Mouse (Mus musculus) heart, embryonic 13.5 days (tissue): ENCODE data around the gene Rab31. TPM values are rescaled to one million over a fixed set of nuclear protein-coding genes. Genes with fewer than 3 reads are reported as not detected.
A peak's percentile ranks its signal among the peaks of the same experiment; 100 is the strongest.

Experiments used
- ATAC-seq: fragments of 200-750 bp; cut with Nextera tagmentation; 2 replicates; pipeline ENCODE4 v1.8.0; 2017; ENCODE audit warnings: moderate TSS enrichment; ENCODE audit not compliant: insufficient number of reproducible peaks, low FRiP score, low TSS enrichment; ENCODE audit errors: extremely low read depth
- H3K27ac ChIP-seq: fragments of 300-500 bp; sonication (generic); replicated peaks from 2 replicates; pipeline ENCODE4 v1.5.1; 2015; ENCODE audit warnings: moderate library complexity, mild to moderate bottlenecking, inconsistent platforms
- H3K27me3 ChIP-seq: fragments of 300-500 bp; sonication (generic); replicated peaks from 2 replicates; pipeline ENCODE4 v1.6.1; 2015; ENCODE audit warnings: mild to moderate bottlenecking, inconsistent platforms
- H3K36me3 ChIP-seq: fragments of 300-500 bp; sonication (generic); 2 replicates; pipeline ENCODE4 v1.6.1; 2015; ENCODE audit warnings: mild to moderate bottlenecking, inconsistent platforms
- H3K4me1 ChIP-seq: fragments of 300-500 bp; sonication (generic); 2 replicates; pipeline ENCODE4 v1.6.1; 2015; ENCODE audit warnings: inconsistent platforms
- H3K4me2 ChIP-seq: fragments of 300-500 bp; sonication (generic); 2 replicates; pipeline ENCODE4 v1.6.1; 2015; ENCODE audit warnings: inconsistent platforms, mild to moderate bottlenecking, moderate library complexity
- H3K4me3 ChIP-seq: fragments of 300-500 bp; sonication (generic); 2 replicates; pipeline ENCODE4 v1.5.1; 2015; ENCODE audit warnings: moderate library complexity, mild to moderate bottlenecking, inconsistent platforms
- H3K9ac ChIP-seq: fragments of 300-500 bp; sonication (generic); 2 replicates; pipeline ENCODE4 v1.6.1; 2015; ENCODE audit warnings: inconsistent platforms, mild to moderate bottlenecking, moderate library complexity
- H3K9me3 ChIP-seq: fragments of 300-500 bp; sonication (generic); 2 replicates; pipeline ENCODE4 v1.6.1; 2016; ENCODE audit warnings: inconsistent platforms
- WGBS: fragments of 180-500 bp; shearing (Covaris S2); methylation state at CpG from one replicate; pipeline ENCODE4 v1.1.7; 2015; ENCODE audit warnings: mixed read lengths; 5-methylcytosine and 5-hydroxymethylcytosine counted together
- polyA plus RNA-seq: library from polyadenylated mRNA; unstranded; fragments of >200 nt; fragmentation: Nextera tagmentation; extraction: Ambion mirVana; gene quantifications from 2 replicates; pipeline ENCODE4 v1.2.1, GENCODE M21; 2015

The Rab31 gene
- polyA plus RNA-seq, 1 experiment from 2014 or later: 23.9 TPM

DNA sequence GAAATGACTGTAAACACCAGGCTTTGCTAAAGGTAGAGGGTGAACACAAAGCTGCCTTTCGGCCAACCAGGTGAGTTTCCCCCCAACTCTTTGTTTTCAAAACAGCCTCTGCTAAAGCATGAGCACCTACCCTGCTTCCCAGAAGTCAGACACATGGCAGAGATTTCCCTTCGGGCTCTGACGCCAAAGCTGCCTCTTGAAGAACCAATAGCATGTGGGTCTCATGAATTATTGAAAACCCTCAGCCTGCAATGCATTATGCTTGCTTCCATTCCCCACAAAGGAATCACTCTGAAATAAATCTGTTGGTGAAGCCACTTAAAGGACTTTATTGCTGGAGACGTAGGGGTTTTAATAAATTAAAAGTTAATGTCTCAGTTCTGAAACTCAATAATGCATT is 72.5 kb downstream of the Rab31 start:
- Histone ChIP-seq H3K36me3 (peaks cover 13% of the 10 kb centered on the region), H3K4me1 (peaks cover 24% of the 10 kb centered on the region), H3K27me3 (no peaks in the 10 kb centered on the region), H3K4me3 (no peak overlapping the region), H3K9ac (no peak overlapping the region), H3K4me2 (no peak overlapping the region), H3K27ac (no peak overlapping the region), H3K9me3 (no peaks in the 10 kb centered on the region)
- no peak for ATAC-seq
- 79% methylated on average over 4 of the region's 4 CpGs for WGBS

DNA sequence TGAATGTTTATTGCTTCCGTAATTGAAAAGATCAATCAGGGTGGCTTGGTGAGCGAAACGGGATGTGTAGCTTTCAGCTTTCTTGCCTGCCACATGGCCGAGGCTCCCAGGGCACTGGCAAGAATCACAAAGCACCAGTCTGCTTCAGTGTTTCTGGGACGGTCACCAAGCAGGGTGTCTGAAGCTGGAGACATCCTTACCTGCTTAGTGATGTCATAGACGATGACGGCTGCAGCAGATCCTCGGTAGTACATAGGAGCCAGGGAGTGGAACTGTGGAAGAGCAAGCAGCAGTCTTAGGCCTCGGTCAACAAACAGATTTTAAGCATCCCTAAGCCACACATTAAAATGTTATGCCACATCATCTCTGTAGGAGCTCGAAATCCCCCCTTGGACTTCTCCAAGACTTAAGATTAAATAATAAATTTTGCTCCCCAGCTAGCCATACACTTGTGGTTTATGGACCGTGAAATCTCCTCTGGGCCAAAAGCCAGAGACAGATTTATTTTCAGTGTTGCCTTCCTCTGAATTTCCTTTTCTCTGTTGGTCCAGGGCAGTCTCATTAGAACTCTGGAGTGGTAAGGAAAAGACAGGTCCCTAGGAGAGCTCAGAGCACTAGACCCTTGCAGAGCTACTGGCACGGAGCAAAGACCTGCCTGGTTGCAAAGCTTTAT is 74.6 kb downstream of the Rab31 start:
- ATAC-seq: no peak
- H3K4me3 ChIP-seq: no peak overlapping the region
- H3K27me3 ChIP-seq: no peaks in the 10 kb centered on the region
- no peak overlapping the region for H3K27ac ChIP-seq
- WGBS: 82% methylated on average over 12 of the region's 12 CpGs
- peaks cover 20% of the 10 kb centered on the region for H3K4me1 ChIP-seq
- no peak overlapping the region for H3K4me2 ChIP-seq
- H3K9me3 ChIP-seq: no peaks in the 10 kb centered on the region; the same call in 1 of the 2 replicates
- no peak overlapping the region for H3K9ac ChIP-seq
- peaks cover 19% of the 10 kb centered on the region for H3K36me3 ChIP-seq

DNA sequence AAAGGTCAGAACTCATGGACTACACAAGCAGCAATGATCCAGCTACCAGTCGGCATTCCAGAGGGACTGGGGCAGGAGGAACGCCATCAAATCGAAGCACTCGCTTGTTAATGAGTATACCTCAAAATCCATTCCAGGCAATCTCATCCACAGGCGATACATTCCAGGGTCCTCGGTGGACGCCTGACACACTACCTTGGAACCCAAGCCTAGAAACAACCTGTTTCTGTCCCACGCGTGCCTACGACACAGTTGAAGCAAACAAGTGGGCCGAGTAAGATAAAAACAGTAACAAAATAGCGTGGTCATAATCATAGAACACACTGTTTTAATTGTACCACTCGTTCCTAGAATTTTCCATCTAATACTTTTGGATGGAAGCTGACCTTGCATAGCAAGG is 75.6 kb downstream of the Rab31 start:
- Histone ChIP-seq H3K27ac (no peak overlapping the region), H3K27me3 (no peaks in the 10 kb centered on the region), H3K4me2 (no peak overlapping the region), H3K9ac (no peak overlapping the region), H3K36me3 (peaks cover 19% of the 10 kb centered on the region), H3K4me1 (peaks cover 11% of the 10 kb centered on the region), H3K9me3 (no peaks in the 10 kb centered on the region; the same call in 1 of the 2 replicates), H3K4me3 (no peak overlapping the region)
- ATAC-seq: no peak
- 85% methylated on average over 13 of the region's 13 CpGs for WGBS

GRCm38 (mm10) chr17:65692276-65692675 is 80.3 kb downstream of the Rab31 start:
- Histone ChIP-seq H3K4me1 (peaks cover 4% of the 10 kb centered on the region; the same call in 1 of the 2 replicates), H3K9ac (no peak overlapping the region), H3K4me2 (no peak overlapping the region), H3K9me3 (no peaks in the 10 kb centered on the region; the same call in 1 of the 2 replicates), H3K36me3 (peaks cover 31% of the 10 kb centered on the region), H3K4me3 (no peak overlapping the region), H3K27ac (no peak overlapping the region), H3K27me3 (no peaks in the 10 kb centered on the region)
- 75% methylated on average over 4 of the region's 4 CpGs for WGBS
- ATAC-seq: no peak

DNA sequence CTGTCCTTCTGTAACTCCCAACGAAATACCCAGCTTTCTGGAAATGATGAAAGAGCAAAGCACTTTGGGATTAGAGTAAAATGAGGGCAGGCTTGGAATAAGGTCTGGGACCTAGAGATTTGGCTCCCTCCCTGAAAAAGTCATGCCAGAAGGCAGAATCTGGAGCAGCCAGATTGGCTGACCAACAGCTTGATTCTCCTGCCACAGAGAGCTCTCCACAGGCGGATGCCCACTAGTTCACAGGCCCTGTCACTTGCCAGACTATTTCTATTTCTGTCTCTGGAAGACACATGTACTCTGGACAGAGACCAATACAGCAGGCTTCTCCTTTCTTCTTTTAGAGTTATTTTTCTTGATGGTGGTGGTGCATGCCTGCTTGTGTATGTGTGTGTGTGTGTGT is 88.8 kb downstream of the Rab31 start:
- Histone ChIP-seq H3K27me3 (no peaks in the 10 kb centered on the region), H3K4me3 (no peak overlapping the region), H3K4me2 (no peak overlapping the region), H3K9ac (no peak overlapping the region), H3K27ac (peak overlapping the region; percentile 65), H3K36me3 (no peaks in the 10 kb centered on the region), H3K4me1 (peaks cover 26% of the 10 kb centered on the region), H3K9me3 (no peaks in the 10 kb centered on the region)
- 60% methylated on average over 2 of the region's 2 CpGs for WGBS
- ATAC-seq: no peak

- Histone ChIP-seq H3K27ac (peak overlapping the region; percentile 65), H3K4me2 (no peak overlapping the region), H3K9ac (no peak overlapping the region), H3K36me3 (no peaks in the 10 kb centered on the region), H3K4me1 (peaks cover 26% of the 10 kb centered on the region), H3K27me3 (no peaks in the 10 kb centered on the region), H3K9me3 (no peaks in the 10 kb centered on the region), H3K4me3 (no peak overlapping the region)
- 54% methylated on average over 3 of the region's 3 CpGs for WGBS
- ATAC-seq: no peak
Measured at GRCm38 (mm10) chr17:65683316-65683715, 89.2 kb downstream of the Rab31 start.

DNA sequence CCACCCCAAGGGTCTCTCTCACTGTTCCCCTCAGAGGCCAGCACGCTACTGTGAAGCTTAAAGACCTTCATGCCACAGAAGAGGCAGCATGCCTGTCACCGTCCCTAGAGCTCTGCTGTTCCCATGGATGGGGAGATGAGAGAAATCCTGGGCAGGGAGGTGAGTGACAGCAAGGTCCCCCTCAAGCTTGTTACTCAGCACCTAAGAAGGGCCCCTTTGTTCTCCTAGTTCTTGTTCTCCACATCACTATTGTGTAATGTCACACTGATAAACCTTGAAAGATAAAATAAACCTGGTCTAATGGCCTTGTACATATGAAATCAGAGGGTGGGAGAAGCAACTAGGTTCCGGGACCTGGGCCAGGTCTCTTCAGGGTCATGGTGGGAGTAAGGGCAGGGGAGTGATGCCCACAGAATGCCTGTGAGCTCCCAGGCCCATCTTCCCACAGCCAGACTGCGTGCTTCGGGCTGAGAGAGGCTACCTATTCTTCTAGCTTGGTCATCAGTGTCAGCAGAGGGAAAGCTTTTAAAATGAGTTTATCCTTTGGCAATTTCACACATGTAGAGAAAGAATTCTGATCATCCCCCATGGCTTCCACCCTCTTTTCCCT is 90.4 kb downstream of the Rab31 start:
- H3K27ac ChIP-seq: no peak overlapping the region
- no peak overlapping the region for H3K4me3 ChIP-seq
- no peaks in the 10 kb centered on the region for H3K36me3 ChIP-seq
- H3K4me1 ChIP-seq: peaks cover 26% of the 10 kb centered on the region
- 65% methylated on average over 5 of the region's 5 CpGs for WGBS
- no peaks in the 10 kb centered on the region for H3K27me3 ChIP-seq
- no peak for ATAC-seq
- H3K9ac ChIP-seq: no peak overlapping the region
- H3K4me2 ChIP-seq: no peak overlapping the region
- H3K9me3 ChIP-seq: no peaks in the 10 kb centered on the region

- Histone ChIP-seq H3K27me3 (no peaks in the 10 kb centered on the region), H3K4me1 (peaks cover 26% of the 10 kb centered on the region), H3K27ac (no peak overlapping the region), H3K4me2 (no peak overlapping the region), H3K4me3 (no peak overlapping the region), H3K36me3 (no peaks in the 10 kb centered on the region), H3K9me3 (no peaks in the 10 kb centered on the region), H3K9ac (no peak overlapping the region)
- no peak for ATAC-seq
- 74% methylated on average over 6 of the region's 6 CpGs for whole genome bisulfite sequencing
Measured at GRCm38 (mm10) chr17:65681516-65681915, 91.0 kb downstream of the Rab31 start.

DNA sequence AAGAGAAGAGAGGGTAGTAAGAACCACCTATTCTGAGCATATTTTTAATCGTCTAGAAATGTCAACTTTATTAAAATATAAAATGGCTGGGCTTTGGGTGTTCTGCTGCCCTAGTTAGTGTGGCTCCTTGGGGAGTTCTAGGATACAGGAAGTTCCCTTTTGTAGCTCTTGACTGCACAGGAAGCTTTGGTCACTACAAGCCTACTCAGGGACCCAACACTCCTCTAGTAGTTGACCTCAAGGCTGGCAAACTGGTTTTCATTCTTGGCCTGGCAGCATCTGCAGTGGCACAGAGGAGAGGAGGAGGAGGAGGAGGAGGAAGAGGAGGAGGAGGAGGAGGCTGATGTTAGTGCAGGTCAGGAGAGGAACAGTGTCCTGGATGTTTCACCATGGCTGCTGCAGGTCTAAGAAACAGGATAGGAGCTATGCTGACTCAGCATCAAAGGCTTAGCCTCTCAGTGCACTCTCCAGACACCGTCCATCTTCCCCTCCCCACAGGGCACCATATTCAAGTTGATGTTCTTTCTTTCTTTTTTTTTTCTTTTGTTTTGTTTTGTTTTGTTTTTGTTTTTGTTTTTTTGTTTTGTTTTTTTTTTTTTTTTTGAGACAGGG is 91.6 kb downstream of the Rab31 start:
- ATAC-seq: no peak
- no peaks in the 10 kb centered on the region for H3K27me3 ChIP-seq
- H3K4me3 ChIP-seq: no peak overlapping the region
- peaks cover 26% of the 10 kb centered on the region for H3K4me1 ChIP-seq
- no peaks in the 10 kb centered on the region for H3K36me3 ChIP-seq
- H3K27ac ChIP-seq: no peak overlapping the region
- no peak overlapping the region for H3K4me2 ChIP-seq
- H3K9me3 ChIP-seq: no peaks in the 10 kb centered on the region
- 76% methylated on average over 2 of the region's 2 CpGs for WGBS
- no peak overlapping the region for H3K9ac ChIP-seq

DNA sequence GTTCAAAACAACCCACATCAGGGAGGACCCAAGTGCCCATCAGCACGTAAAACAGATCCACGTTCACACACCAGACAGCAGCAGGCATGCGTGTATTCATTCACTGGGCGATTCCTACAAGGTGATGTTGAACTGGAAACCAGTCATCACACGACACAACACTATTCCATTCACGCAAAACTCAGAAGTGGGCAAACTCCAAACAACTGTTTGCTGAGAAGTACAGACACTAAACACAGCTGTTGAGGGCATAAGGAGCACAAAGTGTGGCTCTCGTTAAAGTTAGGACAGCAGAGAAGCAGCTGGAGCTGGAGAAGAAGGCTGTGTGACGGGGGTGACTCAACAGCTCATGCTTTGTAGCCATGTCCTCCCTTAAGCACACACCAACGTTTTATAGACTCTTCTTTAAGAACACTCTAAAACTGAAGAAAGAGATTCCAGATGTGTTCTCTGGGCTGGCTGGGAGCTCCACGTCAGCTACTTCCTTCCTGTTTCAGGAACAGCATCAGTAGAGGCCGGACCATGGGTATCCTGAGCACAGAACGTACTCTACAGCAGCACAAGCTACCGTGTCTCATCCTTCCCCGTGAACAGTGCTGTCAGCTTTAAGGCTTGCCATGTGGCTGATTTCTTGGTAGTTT is 92.6 kb downstream of the Rab31 start:
- ATAC-seq: no peak
- Histone ChIP-seq H3K9me3 (no peaks in the 10 kb centered on the region), H3K36me3 (no peaks in the 10 kb centered on the region), H3K9ac (no peak overlapping the region), H3K27me3 (no peaks in the 10 kb centered on the region), H3K27ac (no peak overlapping the region), H3K4me2 (no peak overlapping the region), H3K4me3 (no peak overlapping the region), H3K4me1 (peaks cover 32% of the 10 kb centered on the region)
- 67% methylated on average over 14 of the region's 14 CpGs for WGBS

GRCm38 (mm10) chr17:65677742-65678141 is 94.8 kb downstream of the Rab31 start:
- WGBS: 65% methylated on average over 1 of the region's 1 CpGs
- H3K27me3 ChIP-seq: no peaks in the 10 kb centered on the region
- H3K9me3 ChIP-seq: no peaks in the 10 kb centered on the region
- no peak overlapping the region for H3K27ac ChIP-seq
- no peak overlapping the region for H3K4me2 ChIP-seq
- no peak overlapping the region for H3K4me3 ChIP-seq
- no peak for ATAC-seq
- 0 out of 2 replicates have a peak, but pooled peaks cover 6% of the 10 kb centered on the region for H3K36me3 ChIP-seq
- H3K4me1 ChIP-seq: peaks cover 25% of the 10 kb centered on the region
- no peak overlapping the region for H3K9ac ChIP-seq
